Mouse (Mus musculus) mouse embryonic stem cell (cell line): Measurements from ENCODE around the gene Kif4.

Source experiments
- in situ Hi-C, 2 experiments: fragments of 300-500 bp; cut with MboI; formaldehyde crosslinking; loops; 1 replicate in 1 of 2; 3 replicates in 1 of 2; pipeline ENCODE4 v1.14.3; 2019 to 2020; ENCODE audit warnings: low sequenced_read_pairs in 2 of 2, low pct_unique_long_range_greater_than_20kb in 1 of 2, mixed read lengths in 1 of 2; ENCODE audit not compliant: unreplicated experiment in 1 of 2

The Kif4 gene

GRCm38 (mm10) chrX:100716173-100716572, 90.6 kb downstream of the Kif4 start:
- in situ Hi-C loops: no loop called here

GRCm38 (mm10) chrX:100728947-100729346, 103.4 kb downstream of the Kif4 start:
- in situ Hi-C loops: no loop called here

- in situ Hi-C loops: no loop called here
These were observed 104.2 kb downstream of the Kif4 start, which contains the start of gene Gdpd2 for GRCm38 (mm10) chrX:100729665-100730188. TSS of gene Gdpd2 (plus strand) at chrX:100729873.

GRCm38 (mm10) chrX:100730266-100730665, 104.7 kb downstream of the Kif4 start:
- in situ Hi-C loops: no loop called here

- in situ Hi-C loops: no loop called here
These were observed 108.8 kb downstream of the Kif4 start for GRCm38 (mm10) chrX:100734359-100734758.

GRCm38 (mm10) chrX:100738918-100739317, 113.4 kb downstream of the Kif4 start:
- in situ Hi-C loops: no loop called here

GRCm38 (mm10) chrX:100739443-100739842, 113.9 kb downstream of the Kif4 start:
- in situ Hi-C loops: no loop called here

- in situ Hi-C loops: no loop called here
These were observed 115.2 kb downstream of the Kif4 start for GRCm38 (mm10) chrX:100740785-100741184.

- in situ Hi-C loops: no loop called here
These were observed 116.4 kb downstream of the Kif4 start for GRCm38 (mm10) chrX:100741940-100742339.

- in situ Hi-C loops: no loop called here
These were observed 140.3 kb downstream of the Kif4 start for GRCm38 (mm10) chrX:100765855-100766254.

- in situ Hi-C loops: no loop called here
These were observed 141.8 kb downstream of the Kif4 start, which contains the start of gene Dlg3 for GRCm38 (mm10) chrX:100767181-100767884. TSS of gene Dlg3 (plus strand) at chrX:100767722.

- in situ Hi-C loops: no loop called here
These were observed 142.5 kb downstream of the Kif4 start for GRCm38 (mm10) chrX:100767885-100768626.

GRCm38 (mm10) chrX:100769281-100769680, 143.7 kb downstream of the Kif4 start:
- in situ Hi-C loops: no loop called here

GRCm38 (mm10) chrX:100774341-100774811, 148.8 kb downstream of the Kif4 start:
- in situ Hi-C loops: no loop called here

- in situ Hi-C loops: no loop called here
These were observed 149.9 kb downstream of the Kif4 start for GRCm38 (mm10) chrX:100775405-100775804.

GRCm38 (mm10) chrX:100776494-100776893, 151.0 kb downstream of the Kif4 start:
- in situ Hi-C loops: no loop called here
